Mouse (Mus musculus) bone marrow macrophage, adult 2 months (primary cell): ENCODE measurements around the gene Rapgefl1.

Experiments used
- CTCF ChIP-seq: IDR thresholded peaks from 2 replicates; pipeline ENCODE4 v1.5.1; 2012; ENCODE audit warnings: low read depth, mild to moderate bottlenecking, low read length, moderate library complexity
- POLR2A ChIP-seq: IDR thresholded peaks from 2 replicates; pipeline ENCODE4 v1.6.1; 2012; ENCODE audit warnings: mild to moderate bottlenecking, low read depth, low read length, borderline replicate concordance

DNA sequence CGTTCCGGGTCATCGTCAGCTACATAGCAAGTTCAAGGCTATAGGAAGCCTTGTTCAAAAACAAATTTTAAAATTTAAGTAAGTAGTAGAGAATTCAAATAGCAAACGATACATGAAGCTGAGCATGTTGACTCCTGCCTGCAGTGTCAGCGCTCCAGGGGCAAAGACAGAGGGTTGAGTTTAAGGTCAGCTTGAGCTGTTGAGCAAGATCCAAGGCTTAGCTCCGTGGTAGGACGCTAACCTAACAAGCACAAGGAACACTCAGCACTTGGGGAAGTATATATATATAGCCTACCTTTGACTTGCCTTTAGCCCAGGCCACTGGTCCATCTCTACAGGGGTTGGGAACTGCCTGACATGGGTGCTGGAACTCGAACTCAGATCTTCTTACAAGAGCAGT, 33.3 kb downstream of the Rapgefl1 start:
- TF ChIP-seq CTCF = no peak
- TF ChIP-seq POLR2A = no peak
